12 mouse cellular contexts compared by ENCODE assay signal in genomic region chr1:132261058-132261457, GRCm38 (mm10). TPM values are rescaled to one million over a fixed set of nuclear protein-coding genes. Genes with fewer than 3 reads are reported as not detected.
A peak's percentile ranks its signal among the peaks of the same experiment; 100 is the strongest.
DNase-seq lines count a peak whose midpoint lies in the region; ATAC-seq and TF ChIP-seq lines count a peak whose summit lies in the region.
"Had no signal": no experiment of that assay in that cellular context is flagged by ENCODE, and none has a peak within 500 bp of the region (broad histone marks: within the 10 kb centered on the region; RNA-seq: fewer than 3 reads in every experiment).

No protein-coding gene starts in this region.

- H3K9me3 ChIP-seq in midbrain, postnatal 0 days (ENCODE audit: low read length), result no peaks in the 10 kb centered on the region
- H3K9me3 ChIP-seq in midbrain, embryonic 16.5 days (replicated peaks; ENCODE audit: control insufficient read depth, low read length, poor library complexity, severe bottlenecking), result no peaks in the 10 kb centered on the region
- no peaks in the 10 kb centered on the region for H3K9me3 ChIP-seq in midbrain, embryonic 10.5 days (replicated peaks)
- H3K9me3 ChIP-seq in hindbrain, embryonic 11.5 days (ENCODE audit: control insufficient read depth, low read length), result no peaks in the 10 kb centered on the region
- H3K9me3 ChIP-seq: heart, embryonic 10.5 days; liver, embryonic 15.5 days had no signal

- 73% methylated on average over 5 of the region's 5 CpGs for WGBS in midbrain, postnatal 0 days
- WGBS in midbrain, embryonic 16.5 days, result 67% methylated on average over 5 of the region's 5 CpGs
- WGBS in small intestine, adult 2 months, result 55% methylated on average over 5 of the region's 5 CpGs
- 76% methylated on average over 5 of the region's 5 CpGs for WGBS in midbrain, embryonic 10.5 days
- 77% methylated on average over 5 of the region's 5 CpGs for WGBS in hindbrain, embryonic 11.5 days

- H3K4me3 ChIP-seq in midbrain, postnatal 0 days (ENCODE audit: low read depth, low read length), result no peak overlapping the region
- H3K4me3 ChIP-seq in midbrain, embryonic 16.5 days (ENCODE audit: low read depth, low read length), result no peak overlapping the region
- no peak overlapping the region for H3K4me3 ChIP-seq in small intestine, adult 2 months (ENCODE audit: low read depth, low read length)
- no peak overlapping the region for H3K4me3 ChIP-seq in midbrain, embryonic 10.5 days
- H3K4me3 ChIP-seq in hindbrain, embryonic 11.5 days (ENCODE audit: low read depth, low read length), result no peak overlapping the region
- H3K4me3 ChIP-seq: heart, embryonic 10.5 days; liver, embryonic 15.5 days had no signal

- no peak for ATAC-seq in midbrain, postnatal 0 days (ENCODE audit: low FRiP score)
- ATAC-seq in midbrain, embryonic 16.5 days, result no peak
- ATAC-seq in hindbrain, embryonic 11.5 days (ENCODE audit: low FRiP score), result no peak

- peak; percentile 26 to 64 for DNase-seq in cerebellum, postnatal 14 days
- DNase-seq in cerebellum, adult 9-10 months, result no peak
- DNase-seq in midbrain, postnatal 0 days (ENCODE audit: low spot score), result peak; percentile 39
- DNase-seq in c-Kit-positive CD71-positive TER-119-negative erythroid progenitor cells, embryonic 14.5 days (ENCODE audit: low read depth), result peak; percentile 46
- DNase-seq in midbrain, embryonic 10.5 days (ENCODE audit: low spot score), result no peak
- no peak for DNase-seq in hindbrain, embryonic 11.5 days (ENCODE audit: low spot score)
- DNase-seq: cerebellum, adult 11-12 months; kidney, adult 9 months had no signal

- H3K9ac ChIP-seq in midbrain, postnatal 0 days (replicated peaks; ENCODE audit: low read length, poor library complexity, severe bottlenecking), result no peak overlapping the region
- H3K9ac ChIP-seq in midbrain, embryonic 16.5 days (ENCODE audit: low read depth, low read length), result no peak overlapping the region
- no peak overlapping the region for H3K9ac ChIP-seq in hindbrain, embryonic 11.5 days (ENCODE audit: low read depth, low read length)
- H3K9ac ChIP-seq: liver, embryonic 15.5 days had no signal

- no peaks in the 10 kb centered on the region for H3K27me3 ChIP-seq in midbrain, postnatal 0 days (ENCODE audit: insufficient read depth, low read length)
- H3K27me3 ChIP-seq in midbrain, embryonic 16.5 days (ENCODE audit: control insufficient read depth, insufficient read depth, low read depth, low read length), result no peaks in the 10 kb centered on the region
- H3K27me3 ChIP-seq in small intestine, adult 2 months (ENCODE audit: control insufficient read depth, insufficient read depth, low read length), result no peaks in the 10 kb centered on the region
- no peaks in the 10 kb centered on the region for H3K27me3 ChIP-seq in midbrain, embryonic 10.5 days (ENCODE audit: low read depth, poor library complexity, severe bottlenecking)
- no peaks in the 10 kb centered on the region for H3K27me3 ChIP-seq in hindbrain, embryonic 11.5 days (ENCODE audit: control insufficient read depth, insufficient read depth, low read length)
- H3K27me3 ChIP-seq: liver, embryonic 15.5 days had no signal

- no peak for TF ChIP-seq POLR2A in small intestine, adult 2 months (IDR thresholded peaks at IDR 0.05; ENCODE audit: low read depth, low read length)

- TF ChIP-seq CTCF in midbrain, postnatal 0 days (IDR thresholded peaks at IDR 0.05), result peak; percentile 62
- peak; percentile 9; the same call in 1 of the 2 replicates for TF ChIP-seq CTCF in small intestine, adult 2 months (IDR thresholded peaks at IDR 0.05; ENCODE audit: extremely low read depth, insufficient read length, insufficient replicate concordance, low read depth, low read length)

- no peaks in the 10 kb centered on the region for H3K4me1 ChIP-seq in midbrain, postnatal 0 days (ENCODE audit: insufficient read depth, low read length)
- no peaks in the 10 kb centered on the region for H3K4me1 ChIP-seq in midbrain, embryonic 16.5 days (ENCODE audit: control insufficient read depth, insufficient read depth, low read length)
- no peaks in the 10 kb centered on the region for H3K4me1 ChIP-seq in small intestine, adult 2 months (ENCODE audit: control insufficient read depth, insufficient read depth, insufficient read length, low read length)
- peaks cover 30% of the 10 kb centered on the region for H3K4me1 ChIP-seq in midbrain, embryonic 10.5 days
- no peaks in the 10 kb centered on the region for H3K4me1 ChIP-seq in hindbrain, embryonic 11.5 days (replicated peaks; ENCODE audit: control insufficient read depth, insufficient read depth, low read length)

- H3K4me2 ChIP-seq in midbrain, postnatal 0 days (ENCODE audit: low read depth, low read length, poor library complexity, severe bottlenecking), result no peak overlapping the region
- H3K4me2 ChIP-seq in midbrain, embryonic 16.5 days (ENCODE audit: low read length), result no peak overlapping the region
- no peak overlapping the region for H3K4me2 ChIP-seq in hindbrain, embryonic 11.5 days (replicated peaks; ENCODE audit: low read depth, low read length)
- H3K4me2 ChIP-seq: liver, embryonic 15.5 days had no signal

- H3K27ac ChIP-seq in midbrain, postnatal 0 days (ENCODE audit: low read depth, low read length), result no peak overlapping the region
- no peak overlapping the region for H3K27ac ChIP-seq in midbrain, embryonic 16.5 days (ENCODE audit: low read length)
- H3K27ac ChIP-seq in small intestine, adult 2 months (ENCODE audit: insufficient read depth, low read depth, low read length), result no peak overlapping the region
- H3K27ac ChIP-seq in midbrain, embryonic 10.5 days (replicated peaks), result no peak overlapping the region
- no peak overlapping the region for H3K27ac ChIP-seq in hindbrain, embryonic 11.5 days (ENCODE audit: low read depth, low read length)
- H3K27ac ChIP-seq: heart, embryonic 10.5 days; liver, embryonic 15.5 days had no signal

- no peaks in the 10 kb centered on the region for H3K36me3 ChIP-seq in midbrain, postnatal 0 days (ENCODE audit: insufficient read depth, low read length)
- no peaks in the 10 kb centered on the region for H3K36me3 ChIP-seq in midbrain, embryonic 16.5 days (ENCODE audit: control insufficient read depth, insufficient read depth, low read length)
- no peaks in the 10 kb centered on the region for H3K36me3 ChIP-seq in small intestine, adult 2 months (ENCODE audit: control insufficient read depth, insufficient read depth, low read length)
- H3K36me3 ChIP-seq in midbrain, embryonic 10.5 days, result no peaks in the 10 kb centered on the region
- no peaks in the 10 kb centered on the region for H3K36me3 ChIP-seq in hindbrain, embryonic 11.5 days (ENCODE audit: control insufficient read depth, insufficient read depth, low read length)
- H3K36me3 ChIP-seq: heart, embryonic 10.5 days; liver, embryonic 15.5 days had no signal

RNA-seq across cellular contexts. Expression of gene Gm10188, which starts 31.5 kb away (rescaled TPM):
- not detected in 2 replicates for total RNA-seq in midbrain, postnatal 0 days (2014; rRNA removed)
- 0.22 TPM in 1 of 2 replicates, not detected in the other for polyA plus RNA-seq in midbrain, postnatal 0 days (2015; fragmentation: Nextera tagmentation; extraction: Ambion mirVana)
- 0.28 and 0.63 TPM in 2 replicates for polyA plus RNA-seq in midbrain, embryonic 16.5 days (2015; fragmentation: Nextera tagmentation; extraction: Ambion mirVana)
- not detected in 2 replicates for polyA plus RNA-seq in small intestine, adult 2 months (2012; rRNA removed)
- polyA plus RNA-seq in midbrain, embryonic 10.5 days (2016; fragmentation: Nextera tagmentation; extraction: Ambion mirVana), result 0.23 and 0.46 TPM in 2 replicates
- not detected in 2 replicates for polyA plus RNA-seq in hindbrain, embryonic 11.5 days (2014; fragmentation: Nextera tagmentation; extraction: Ambion mirVana)
- polyA plus RNA-seq: heart, embryonic 10.5 days; liver, embryonic 15.5 days had no signal

RNA-seq across cellular contexts. Expression of gene Klhdc8a, which starts 37.4 kb away (rescaled TPM):
- 29.5 and 31.1 TPM in 2 replicates for total RNA-seq in midbrain, postnatal 0 days (2014; rRNA removed)
- 12.4 and 14.8 TPM in 2 replicates for polyA plus RNA-seq in midbrain, postnatal 0 days (2015; fragmentation: Nextera tagmentation; extraction: Ambion mirVana)
- polyA plus RNA-seq in midbrain, embryonic 16.5 days (2015; fragmentation: Nextera tagmentation; extraction: Ambion mirVana), result 8.3 and 10.8 TPM in 2 replicates
- polyA plus RNA-seq in small intestine, adult 2 months (2012; rRNA removed), result 0.75 and 1.5 TPM in 2 replicates
- polyA plus RNA-seq in midbrain, embryonic 10.5 days (2016; fragmentation: Nextera tagmentation; extraction: Ambion mirVana), result 1.4 and 2.8 TPM in 2 replicates
- polyA plus RNA-seq in hindbrain, embryonic 11.5 days (2014; fragmentation: Nextera tagmentation; extraction: Ambion mirVana), result 2.9 and 3.0 TPM in 2 replicates

RNA-seq across cellular contexts. Expression of gene Nuak2, which starts 54.9 kb away (rescaled TPM):
- total RNA-seq in midbrain, postnatal 0 days (2014; rRNA removed), result 7.0 and 7.1 TPM in 2 replicates
- polyA plus RNA-seq in midbrain, postnatal 0 days (2015; fragmentation: Nextera tagmentation; extraction: Ambion mirVana), result 9.9 TPM in 2 replicates
- 19.8 and 22.0 TPM in 2 replicates for polyA plus RNA-seq in midbrain, embryonic 16.5 days (2015; fragmentation: Nextera tagmentation; extraction: Ambion mirVana)
- 24.3 and 99.9 TPM in 2 replicates for polyA plus RNA-seq in small intestine, adult 2 months (2012; rRNA removed)
- polyA plus RNA-seq in midbrain, embryonic 10.5 days (2016; fragmentation: Nextera tagmentation; extraction: Ambion mirVana), result 87.1 and 101 TPM in 2 replicates
- 33.1 and 39.3 TPM in 2 replicates for polyA plus RNA-seq in hindbrain, embryonic 11.5 days (2014; fragmentation: Nextera tagmentation; extraction: Ambion mirVana)

Comparison
In these comparisons a context has a peak if more than half of its experiments do, and no peak if none do; other contexts are left out.
1. DNase-seq: peak in cerebellum, postnatal 14 days (2 of 2), midbrain, postnatal 0 days (single experiment) and c-Kit-positive CD71-positive TER-119-negative erythroid progenitor cells, embryonic 14.5 days (single experiment); none in cerebellum, adult 9-10 months (single experiment), midbrain, embryonic 10.5 days (single experiment) and hindbrain, embryonic 11.5 days (single experiment).